Mouse (Mus musculus) bone marrow macrophage, adult 2 months (primary cell): ENCODE data around the gene Snx14.

Experiments
- CTCF ChIP-seq: IDR thresholded peaks from 2 replicates; pipeline ENCODE4 v1.5.1; 2012; ENCODE audit warnings: low read depth, mild to moderate bottlenecking, low read length, moderate library complexity
- POLR2A ChIP-seq: IDR thresholded peaks from 2 replicates; pipeline ENCODE4 v1.6.1; 2012; ENCODE audit warnings: mild to moderate bottlenecking, low read depth, low read length, borderline replicate concordance

DNA sequence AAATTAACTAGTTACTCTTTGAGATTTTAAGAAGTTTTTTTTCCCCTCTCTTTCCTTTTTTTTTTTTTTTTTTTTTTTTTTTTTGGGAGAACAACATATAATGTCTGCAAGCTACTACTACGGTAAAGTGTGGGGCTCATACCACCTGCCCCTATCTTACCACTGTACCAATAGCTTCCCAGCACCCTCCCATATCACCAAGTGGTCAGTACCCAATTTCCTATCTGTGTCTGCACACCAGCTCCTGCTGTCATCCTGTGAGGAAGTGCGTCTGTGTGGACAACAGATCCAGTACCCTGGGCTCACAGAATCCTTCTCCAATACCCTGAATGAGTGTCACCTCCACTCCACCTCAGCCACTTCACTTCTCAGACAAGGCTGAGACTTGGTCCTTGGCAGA, 79.6 kb downstream of the Snx14 start:
- TF ChIP-seq CTCF = no peak
- TF ChIP-seq POLR2A = no peak
